ENCODE assay signal across 22 mouse cellular contexts in genomic region chr13:93057492-93058260, GRCm38 (mm10).
A peak's percentile ranks its signal among the peaks of the same experiment; 100 is the strongest.
DNase-seq lines count a peak whose midpoint lies in the region; ATAC-seq and TF ChIP-seq lines count a peak whose summit lies in the region.
"Had no signal": no experiment of that assay in that cellular context is flagged by ENCODE, and none has a peak within 500 bp of the region (broad histone marks: within the 10 kb centered on the region; RNA-seq: fewer than 3 reads in every experiment).

No protein-coding gene starts in this region.

- H3K27ac ChIP-seq in heart, embryonic 16.5 days (ENCODE audit: low read length): peak overlapping the region; percentile 44; the same call in 1 of the 2 replicates
- H3K27ac ChIP-seq in heart, embryonic 11.5 days (ENCODE audit: low read depth, low read length): no peak overlapping the region
- no peak overlapping the region for H3K27ac ChIP-seq in midbrain, embryonic 11.5 days (ENCODE audit: low read depth, low read length)
- H3K27ac ChIP-seq in midbrain, postnatal 0 days (ENCODE audit: low read depth, low read length): no peak overlapping the region
- H3K27ac ChIP-seq: embryonic facial prominence, embryonic 10.5 days; forebrain, embryonic 13.5 days; heart, adult 2 months; hindbrain, embryonic 15.5 days had no signal

- TF ChIP-seq CTCF in midbrain, postnatal 0 days (IDR thresholded peaks at IDR 0.05): no peak

- H3K4me3 ChIP-seq in heart, embryonic 16.5 days (ENCODE audit: low read length): no peak overlapping the region
- H3K4me3 ChIP-seq in heart, embryonic 11.5 days (ENCODE audit: low read depth, low read length): no peak overlapping the region
- no peak overlapping the region for H3K4me3 ChIP-seq in midbrain, embryonic 11.5 days (ENCODE audit: low read depth, low read length)
- no peak overlapping the region for H3K4me3 ChIP-seq in midbrain, postnatal 0 days (ENCODE audit: low read depth, low read length)
- H3K4me3 ChIP-seq: embryonic facial prominence, embryonic 10.5 days; forebrain, embryonic 13.5 days; heart, adult 2 months; heart, embryonic 12.5 days; hindbrain, embryonic 15.5 days had no signal

- H3K36me3 ChIP-seq in heart, embryonic 16.5 days (ENCODE audit: control insufficient read depth, insufficient read depth): no peaks in the 10 kb centered on the region
- H3K36me3 ChIP-seq in heart, embryonic 11.5 days (ENCODE audit: control insufficient read depth, insufficient read depth, low read length): no peaks in the 10 kb centered on the region
- no peaks in the 10 kb centered on the region for H3K36me3 ChIP-seq in midbrain, embryonic 11.5 days (ENCODE audit: control insufficient read depth, insufficient read depth, low read length)
- H3K36me3 ChIP-seq in midbrain, postnatal 0 days (ENCODE audit: insufficient read depth, low read length): no peaks in the 10 kb centered on the region
- H3K36me3 ChIP-seq: embryonic facial prominence, embryonic 10.5 days; G1E; heart, embryonic 12.5 days; hindbrain, embryonic 15.5 days had no signal

- no peaks in the 10 kb centered on the region for H3K27me3 ChIP-seq in heart, embryonic 16.5 days (ENCODE audit: control insufficient read depth, insufficient read depth, low read length)
- H3K27me3 ChIP-seq in heart, embryonic 11.5 days (ENCODE audit: control insufficient read depth, insufficient read depth, low read length): no peaks in the 10 kb centered on the region
- no peaks in the 10 kb centered on the region for H3K27me3 ChIP-seq in midbrain, embryonic 11.5 days (ENCODE audit: control insufficient read depth, insufficient read depth, low read length)
- H3K27me3 ChIP-seq in midbrain, postnatal 0 days (ENCODE audit: insufficient read depth, low read length): no peaks in the 10 kb centered on the region
- H3K27me3 ChIP-seq: forebrain, embryonic 13.5 days; heart, embryonic 12.5 days; hindbrain, embryonic 15.5 days had no signal

- H3K9ac ChIP-seq in heart, embryonic 16.5 days (ENCODE audit: low read length): no peak overlapping the region
- H3K9ac ChIP-seq in heart, embryonic 11.5 days (ENCODE audit: low read depth, low read length): no peak overlapping the region
- no peak overlapping the region for H3K9ac ChIP-seq in midbrain, embryonic 11.5 days (ENCODE audit: low read length)
- no peak overlapping the region for H3K9ac ChIP-seq in midbrain, postnatal 0 days (replicated peaks; ENCODE audit: low read length, poor library complexity, severe bottlenecking)
- H3K9ac ChIP-seq: forebrain, embryonic 13.5 days; forebrain, postnatal 0 days; heart, embryonic 12.5 days; hindbrain, embryonic 15.5 days had no signal

- H3K9me3 ChIP-seq in heart, embryonic 16.5 days (replicated peaks; ENCODE audit: control insufficient read depth, low read length): no peaks in the 10 kb centered on the region
- H3K9me3 ChIP-seq in heart, embryonic 11.5 days (replicated peaks; ENCODE audit: control insufficient read depth, low read length): no peaks in the 10 kb centered on the region
- no peaks in the 10 kb centered on the region for H3K9me3 ChIP-seq in midbrain, embryonic 11.5 days (ENCODE audit: control insufficient read depth, low read length)
- no peaks in the 10 kb centered on the region for H3K9me3 ChIP-seq in midbrain, postnatal 0 days (ENCODE audit: low read length)
- H3K9me3 ChIP-seq: embryonic facial prominence, embryonic 10.5 days; forebrain, embryonic 13.5 days; G1E; heart, embryonic 12.5 days; hindbrain, embryonic 15.5 days had no signal

- DNase-seq in frontal cortex, postnatal 25 days (ENCODE audit: low spot score in 2 of 2): no peak
- DNase-seq in midbrain, embryonic 11.5 days (ENCODE audit: low spot score, missing footprints): peak; percentile 56
- no peak for DNase-seq in midbrain, postnatal 0 days (ENCODE audit: low spot score)
- DNase-seq in telencephalon, adult 2 months (ENCODE audit: low read depth, low spot score): peak; percentile 67
- DNase-seq: adrenal gland, postnatal 10 days; B cell, adult 2 months; cerebellum, adult 18-20 months; cerebellum, adult 9-11 months; cerebellum, postnatal 36 days; forebrain, postnatal 0 days; gastrocnemius, postnatal 36 days; heart, adult 2 months; heart, postnatal 36 days had no signal

- no peak overlapping the region for H3K4me2 ChIP-seq in heart, embryonic 16.5 days (ENCODE audit: low read depth, low read length)
- H3K4me2 ChIP-seq in heart, embryonic 11.5 days: no peak overlapping the region
- no peak overlapping the region for H3K4me2 ChIP-seq in midbrain, embryonic 11.5 days
- no peak overlapping the region for H3K4me2 ChIP-seq in midbrain, postnatal 0 days (ENCODE audit: low read depth, low read length, poor library complexity, severe bottlenecking)
- H3K4me2 ChIP-seq: forebrain, embryonic 13.5 days; heart, embryonic 12.5 days; hindbrain, embryonic 15.5 days had no signal

- peak; percentile 42 for ATAC-seq in frontal cortex, adult (ENCODE audit: low TSS enrichment)
- ATAC-seq in heart, embryonic 16.5 days (replicated peaks; ENCODE audit: extremely low read depth, insufficient read depth, low FRiP score): no peak
- ATAC-seq in heart, embryonic 11.5 days (replicated peaks; ENCODE audit: insufficient number of reproducible peaks, low FRiP score, low TSS enrichment): no peak
- no peak for ATAC-seq in midbrain, embryonic 11.5 days (ENCODE audit: low FRiP score)
- no peak for ATAC-seq in midbrain, postnatal 0 days (ENCODE audit: low FRiP score)
- ATAC-seq: CD4-positive, CD25-positive, alpha-beta regulatory T cell, adult 4 months; forebrain, embryonic 13.5 days; forebrain, postnatal 0 days had no signal

- 84% methylated on average over 7 of the region's 7 CpGs for WGBS in heart, embryonic 16.5 days
- 83% methylated on average over 7 of the region's 7 CpGs for WGBS in heart, embryonic 11.5 days (ENCODE audit: insufficient replicate concordance)
- WGBS in midbrain, embryonic 11.5 days: 89% methylated on average over 7 of the region's 7 CpGs
- 84% methylated on average over 7 of the region's 7 CpGs for WGBS in midbrain, postnatal 0 days

- peaks cover 3% of the 10 kb centered on the region; the same call in 1 of the 2 replicates for H3K4me1 ChIP-seq in heart, embryonic 16.5 days (ENCODE audit: control insufficient read depth, insufficient read depth, low read length)
- 0 out of 2 replicates have a peak, but pooled peaks cover 4% of the 10 kb centered on the region for H3K4me1 ChIP-seq in heart, embryonic 11.5 days (ENCODE audit: control insufficient read depth, insufficient read depth, low read length)
- no peaks in the 10 kb centered on the region for H3K4me1 ChIP-seq in midbrain, embryonic 11.5 days (ENCODE audit: control insufficient read depth, insufficient read depth, low read length)
- no peaks in the 10 kb centered on the region for H3K4me1 ChIP-seq in midbrain, postnatal 0 days (ENCODE audit: insufficient read depth, low read length)
- H3K4me1 ChIP-seq: embryonic facial prominence, embryonic 10.5 days; forebrain, embryonic 13.5 days; hindbrain, embryonic 15.5 days had no signal

Comparison
In these comparisons a context has a peak if more than half of its experiments do, and no peak if none do; other contexts are left out.
1. DNase-seq: peak in midbrain, embryonic 11.5 days (single experiment) and telencephalon, adult 2 months (single experiment); none in frontal cortex, postnatal 25 days (0 of 2) and midbrain, postnatal 0 days (single experiment).